Mouse (Mus musculus): Measurements from ENCODE around the gene Mycl.

GRCm38 (mm10) chr4:122981238-122981637 lies 14.2 kb upstream of the Mycl start:
- TF ChIP-seq GATA1 (IDR thresholded peaks at IDR 0.05; ENCODE audit: borderline replicate concordance, low read length) (no peak), CTCF (IDR thresholded peaks at IDR 0.05; ENCODE audit: low read depth, low read length) (no peak)
